Mouse (Mus musculus) midbrain, embryonic 11.5 days (tissue): ENCODE measurements at regions not wholly inside any gene's neighbourhood (a gene's known extent, or its start where the extent isn't known, plus 50 kb on each side); places are given as distances from the start of the nearest gene placed in this dataset.

ENCODE experiments used
- ATAC-seq: fragments of 200-750 bp; cut with Nextera tagmentation; 2 replicates; pipeline ENCODE4 v1.8.0; 2017; ENCODE audit warnings: moderate TSS enrichment, moderate library complexity; ENCODE audit not compliant: low FRiP score
- DNase-seq: peaks from one replicate; pipeline ENCODE4 v3.0.0; 2015; ENCODE audit warnings: low spot score; ENCODE audit errors: missing footprints
- H3K27ac ChIP-seq: fragments of 300-500 bp; sonication (generic); 2 replicates; pipeline ENCODE4 v1.5.1; 2014; ENCODE audit warnings: low read depth, low read length
- H3K27me3 ChIP-seq: fragments of 300-500 bp; sonication (generic); 2 replicates; pipeline ENCODE4 v1.6.1; 2014; ENCODE audit warnings: mild to moderate bottlenecking, low read length, moderate library complexity, mixed read lengths; ENCODE audit not compliant: control insufficient read depth, insufficient read depth
- H3K36me3 ChIP-seq: fragments of 300-500 bp; sonication (generic); 2 replicates; pipeline ENCODE4 v1.6.1; 2014; ENCODE audit warnings: mild to moderate bottlenecking, low read length, moderate library complexity, mixed read lengths; ENCODE audit not compliant: control insufficient read depth, insufficient read depth
- H3K4me1 ChIP-seq: fragments of 300-500 bp; sonication (generic); 2 replicates; pipeline ENCODE4 v1.6.1; 2014; ENCODE audit warnings: low read length; ENCODE audit not compliant: control insufficient read depth, insufficient read depth
- H3K4me2 ChIP-seq: fragments of 300-500 bp; sonication (generic); 2 replicates; pipeline ENCODE4 v1.6.1; 2014; ENCODE audit warnings: mild to moderate bottlenecking, moderate library complexity
- H3K4me3 ChIP-seq: fragments of 300-500 bp; sonication (generic); 2 replicates; pipeline ENCODE4 v1.5.1; 2014; ENCODE audit warnings: low read depth, low read length
- H3K9ac ChIP-seq: fragments of 300-500 bp; sonication (generic); 2 replicates; pipeline ENCODE4 v1.6.1; 2014; ENCODE audit warnings: low read length
- H3K9me3 ChIP-seq: fragments of 300-500 bp; sonication (generic); 2 replicates; pipeline ENCODE4 v1.6.1; 2016; ENCODE audit warnings: low read length; ENCODE audit not compliant: control insufficient read depth
- WGBS: fragments of 180-500 bp; shearing (Covaris S2); extraction: QIAGEN DNeasy Blood & Tissue Kit; methylation state at CpG from one replicate; pipeline ENCODE4 v1.1.7; 2014; 5-methylcytosine and 5-hydroxymethylcytosine counted together

- WGBS, result 85% methylated on average over 7 of the region's 7 CpGs
- Histone ChIP-seq H3K27ac (no peak overlapping the region), H3K27me3 (no peaks in the 10 kb centered on the region), H3K9ac (no peak overlapping the region), H3K9me3 (no peaks in the 10 kb centered on the region), H3K4me3 (no peak overlapping the region), H3K4me2 (no peak overlapping the region), H3K4me1 (no peaks in the 10 kb centered on the region), H3K36me3 (no peaks in the 10 kb centered on the region)
- DNase-seq (no peak), ATAC-seq (no peak)
Observed at GRCm38 (mm10) chr5:118908224-118908623, 347.7 kb downstream of the Med13l start.

GRCm38 (mm10) chr5:118909756-118910155 is 349.3 kb downstream of the Med13l start:
- no peak overlapping the region for H3K4me3 ChIP-seq
- no peaks in the 10 kb centered on the region for H3K9me3 ChIP-seq
- no peaks in the 10 kb centered on the region for H3K4me1 ChIP-seq
- no peak for DNase-seq
- no peak for ATAC-seq
- H3K9ac ChIP-seq, result no peak overlapping the region
- no peak overlapping the region for H3K27ac ChIP-seq
- H3K36me3 ChIP-seq, result no peaks in the 10 kb centered on the region
- H3K27me3 ChIP-seq, result no peaks in the 10 kb centered on the region
- WGBS, result 83% methylated on average over 6 of the region's 6 CpGs
- no peak overlapping the region for H3K4me2 ChIP-seq

GRCm38 (mm10) chr5:118914191-118914750 is 353.8 kb downstream of the Med13l start:
- no peak overlapping the region for H3K4me2 ChIP-seq
- 52% methylated on average over 6 of the region's 6 CpGs for WGBS
- no peak for ATAC-seq
- H3K36me3 ChIP-seq, result no peaks in the 10 kb centered on the region
- no peaks in the 10 kb centered on the region for H3K27me3 ChIP-seq
- DNase-seq, result no peak
- no peaks in the 10 kb centered on the region for H3K9me3 ChIP-seq
- no peak overlapping the region for H3K4me3 ChIP-seq
- H3K4me1 ChIP-seq, result no peaks in the 10 kb centered on the region
- no peak overlapping the region for H3K27ac ChIP-seq
- no peak overlapping the region for H3K9ac ChIP-seq

GRCm38 (mm10) chr5:118923357-118923756 is 362.9 kb downstream of the Med13l start:
- WGBS, result 90% methylated on average over 7 of the region's 7 CpGs
- Histone ChIP-seq H3K36me3 (no peaks in the 10 kb centered on the region), H3K4me1 (no peaks in the 10 kb centered on the region), H3K27ac (no peak overlapping the region), H3K4me2 (no peak overlapping the region), H3K9ac (no peak overlapping the region), H3K9me3 (no peaks in the 10 kb centered on the region), H3K27me3 (no peaks in the 10 kb centered on the region), H3K4me3 (no peak overlapping the region)
- DNase-seq (no peak), ATAC-seq (no peak)

GRCm38 (mm10) chr5:118929037-118929436 is 368.6 kb downstream of the Med13l start:
- Histone ChIP-seq H3K27me3 (no peaks in the 10 kb centered on the region; the same call in 1 of the 2 replicates), H3K36me3 (no peaks in the 10 kb centered on the region), H3K9ac (no peak overlapping the region), H3K27ac (no peak overlapping the region), H3K4me1 (no peaks in the 10 kb centered on the region; the same call in 1 of the 2 replicates), H3K4me2 (no peak overlapping the region), H3K9me3 (no peaks in the 10 kb centered on the region), H3K4me3 (no peak overlapping the region)
- 92% methylated on average over 4 of the region's 4 CpGs for WGBS
- no peak for DNase-seq
- no peak for ATAC-seq

GRCm38 (mm10) chr5:118929990-118930501 is 369.6 kb downstream of the Med13l start:
- Histone ChIP-seq H3K27ac (no peak overlapping the region), H3K4me2 (peak overlapping the region; percentile 42), H3K4me1 (no peaks in the 10 kb centered on the region; the same call in 1 of the 2 replicates), H3K4me3 (peak overlapping the region; percentile 11; the same call in 1 of the 2 replicates), H3K27me3 (no peaks in the 10 kb centered on the region; the same call in 1 of the 2 replicates), H3K9me3 (no peaks in the 10 kb centered on the region), H3K36me3 (no peaks in the 10 kb centered on the region), H3K9ac (no peak overlapping the region)
- no peak for ATAC-seq
- DNase-seq, result peak; percentile 89
- 18% methylated on average over 19 of the region's 23 CpGs for WGBS

GRCm38 (mm10) chr5:118939336-118940039 is 379.0 kb downstream of the Med13l start:
- Histone ChIP-seq H3K4me1 (peaks cover 4% of the 10 kb centered on the region), H3K4me3 (no peak overlapping the region), H3K27me3 (peaks cover 8% of the 10 kb centered on the region), H3K4me2 (no peak overlapping the region), H3K9ac (no peak overlapping the region), H3K27ac (no peak overlapping the region), H3K36me3 (no peaks in the 10 kb centered on the region), H3K9me3 (no peaks in the 10 kb centered on the region)
- no peak for ATAC-seq
- WGBS, result 86% methylated on average over 12 of the region's 12 CpGs
- peak; percentile 17 for DNase-seq

GRCm38 (mm10) chr5:118944256-118944655 is 383.8 kb downstream of the Med13l start:
- H3K4me2 ChIP-seq, result no peak overlapping the region
- peaks cover 15% of the 10 kb centered on the region for H3K4me1 ChIP-seq
- H3K36me3 ChIP-seq, result no peaks in the 10 kb centered on the region
- DNase-seq (peak; percentile 89), ATAC-seq (no peak)
- no peaks in the 10 kb centered on the region for H3K9me3 ChIP-seq
- H3K27me3 ChIP-seq, result peaks cover 10% of the 10 kb centered on the region
- no peak overlapping the region for H3K4me3 ChIP-seq
- no peak overlapping the region for H3K27ac ChIP-seq
- no peak overlapping the region for H3K9ac ChIP-seq
- 8% methylated on average over 7 of the region's 7 CpGs for WGBS

- H3K9me3 ChIP-seq, result no peaks in the 10 kb centered on the region
- H3K27me3 ChIP-seq, result peaks cover 10% of the 10 kb centered on the region
- WGBS, result 14% methylated on average over 8 of the region's 8 CpGs
- no peak overlapping the region for H3K27ac ChIP-seq
- H3K4me1 ChIP-seq, result peaks cover 15% of the 10 kb centered on the region
- no peak overlapping the region for H3K4me3 ChIP-seq
- no peak for ATAC-seq
- no peak overlapping the region for H3K9ac ChIP-seq
- no peak overlapping the region for H3K4me2 ChIP-seq
- DNase-seq, result peak; percentile 79
- H3K36me3 ChIP-seq, result no peaks in the 10 kb centered on the region
Observed at GRCm38 (mm10) chr5:118946090-118946489, 385.6 kb downstream of the Med13l start.
